Mouse (Mus musculus) hematopoietic stem cell, adult 5-6 weeks (primary cell): ENCODE measurements around the gene Ctdspl. TPM values are rescaled to one million over a fixed set of nuclear protein-coding genes. Genes with fewer than 3 reads are reported as not detected.

Experiments used
- ATAC-seq, 2 experiments: fragments of 125-278 bp in 1 of 2; replicated peaks in 1 of 2; 2 replicates each; pipeline ENCODE4 v1.8.0; 2016 to 2017; ENCODE audit warnings: inconsistent platforms in 2 of 2, mild to moderate bottlenecking in 2 of 2, moderate number of reproducible peaks in 2 of 2, low read depth in 1 of 2, moderate TSS enrichment in 1 of 2; ENCODE audit not compliant: low FRiP score in 2 of 2, poor library complexity in 2 of 2, severe bottlenecking in 2 of 2, insufficient read depth in 1 of 2, low TSS enrichment in 1 of 2
- total RNA-seq: library from RNA; stranded (forward); fragments of 172-1452, 232-1000 nt; gene quantifications from 2 replicates; pipeline ENCODE4 v1.2.3, GENCODE M21; 2017

The Ctdspl gene
- total RNA-seq, 1 experiment from 2014 or later: 6.9 TPM

GRCm38 (mm10) chr9:119087309-119087708, 161.1 kb downstream of the Ctdspl start:
- no peak for ATAC-seq

- ATAC-seq: peak; percentile 89 to 91
These were observed 162.0 kb downstream of the Ctdspl start for GRCm38 (mm10) chr9:119088148-119088801.

GRCm38 (mm10) chr9:119089437-119089836, 163.2 kb downstream of the Ctdspl start:
- ATAC-seq: no peak

- no peak for ATAC-seq
These were observed 164.2 kb downstream of the Ctdspl start for GRCm38 (mm10) chr9:119090462-119090861.

- ATAC-seq: no peak
These were observed 165.5 kb downstream of the Ctdspl start for GRCm38 (mm10) chr9:119091581-119092310.

- ATAC-seq: no peak
These were observed 166.5 kb downstream of the Ctdspl start for GRCm38 (mm10) chr9:119092473-119093418.

Other genes with a start within 250 kb of the Ctdspl start
- gene Vill, start 126.3 kb downstream of the Ctdspl start, total RNA-seq: 36.4 and 45.3 TPM in 2 replicates
- gene Plcd1, start 167.0 kb downstream of the Ctdspl start, total RNA-seq: 0.50 TPM in 1 of 2 replicates, not detected in the other
- gene Dlec1, start 176.0 kb downstream of the Ctdspl start, total RNA-seq: 0.55 TPM in 1 of 2 replicates, not detected in the other
- not detected in 2 replicates for gene Acaa1b, start 230.6 kb downstream of the Ctdspl start, total RNA-seq
- gene Gm47289, start 232.7 kb downstream of the Ctdspl start, total RNA-seq: not detected in 2 replicates